Mouse (Mus musculus) small intestine, adult 2 months (tissue): ENCODE data around the gene Trim25. TPM values are rescaled to one million over a fixed set of nuclear protein-coding genes. Genes with fewer than 3 reads are reported as not detected.

Experiments used
- H3K27ac ChIP-seq: fragments of 200-500 bp; 2 replicates; pipeline ENCODE4 v1.5.1; 2012; ENCODE audit warnings: low read depth, low read length, control low read depth, inconsistent platforms; ENCODE audit not compliant: insufficient read depth
- H3K27me3 ChIP-seq: fragments of 200-500 bp; 2 replicates; pipeline ENCODE4 v1.6.1; 2012; ENCODE audit warnings: mild to moderate bottlenecking, moderate library complexity, low read length, inconsistent platforms; ENCODE audit not compliant: control insufficient read depth, insufficient read depth
- H3K36me3 ChIP-seq: fragments of 200-500 bp; 2 replicates; pipeline ENCODE4 v1.6.1; 2012; ENCODE audit warnings: mild to moderate bottlenecking, low read length, control low read depth, inconsistent platforms; ENCODE audit not compliant: control insufficient read depth, insufficient read depth
- H3K4me1 ChIP-seq: fragments of 200-500 bp; 2 replicates; pipeline ENCODE4 v1.6.1; 2012; ENCODE audit warnings: low read length, inconsistent platforms, mixed read lengths; ENCODE audit not compliant: control insufficient read depth, insufficient read depth, insufficient read length
- H3K4me3 ChIP-seq: fragments of 200-500 bp; 2 replicates; pipeline ENCODE4 v1.5.1; 2012; ENCODE audit warnings: low read depth, mild to moderate bottlenecking, control low read depth, inconsistent platforms, low read length, moderate library complexity
- CTCF ChIP-seq: fragments of 200-500 bp; IDR thresholded peaks from 2 replicates; pipeline ENCODE4 v1.5.1; 2012; ENCODE audit warnings: low read depth, mild to moderate bottlenecking, control low read depth, inconsistent platforms, low read length, moderate library complexity, mixed read lengths; ENCODE audit not compliant: insufficient replicate concordance, insufficient read length; ENCODE audit errors: extremely low read depth
- POLR2A ChIP-seq: fragments of 200-500 bp; IDR thresholded peaks from 2 replicates; pipeline ENCODE4 v1.6.1; 2012; ENCODE audit warnings: low read depth, mild to moderate bottlenecking, control low read depth, inconsistent platforms, low read length, moderate library complexity
- WGBS: fragments of 180-500 bp; shearing (Covaris S2); methylation state at CpG from one replicate; pipeline ENCODE4 v1.1.7; 2018; 5-methylcytosine and 5-hydroxymethylcytosine counted together
- polyA plus RNA-seq: library from polyadenylated mRNA; depleted of rRNA; stranded (reverse); fragments of >200 nt; gene quantifications from 2 replicates; pipeline ENCODE4 v1.2.3, GENCODE M21; 2012

Gene Trim25
- polyA plus RNA-seq, 1 experiment, result 129 TPM

- WGBS, result under 1% methylated on average over 4 of the region's 4 CpGs
- TF ChIP-seq POLR2A (no peak), CTCF (no peak)
- Histone ChIP-seq H3K27ac (peak overlapping the region; percentile 30; the same call in 1 of the 2 replicates), H3K4me1 (peaks cover 5% of the 10 kb centered on the region; the same call in 1 of the 2 replicates), H3K4me3 (peak overlapping the region; percentile 63), H3K27me3 (no peaks in the 10 kb centered on the region), H3K36me3 (peaks cover 9% of the 10 kb centered on the region)
These were observed 44.4 kb upstream of the Trim25 start for GRCm38 (mm10) chr11:88954803-88955202.

GRCm38 (mm10) chr11:88955217-88955969 is 43.8 kb upstream of the Trim25 start, which contains the start of gene Scpep1:
TSS of gene Scpep1 (minus strand) at chr11:88955465.
- Histone ChIP-seq H3K4me1 (peaks cover 3% of the 10 kb centered on the region; the same call in 1 of the 2 replicates), H3K27ac (peak within 1 kb of the TSS; percentile 30; the same call in 1 of the 2 replicates), H3K4me3 (peak within 1 kb of the TSS; percentile 63), H3K36me3 (peaks cover 9% of the 10 kb centered on the region), H3K27me3 (no peaks in the 10 kb centered on the region)
- peak; percentile 85 for TF ChIP-seq CTCF
- peak; percentile 64; the same call in 1 of the 2 replicates for TF ChIP-seq POLR2A
- 3% methylated on average over 34 of the region's 34 CpGs for WGBS

GRCm38 (mm10) chr11:88958851-88959250 is 40.3 kb upstream of the Trim25 start:
- no peak overlapping the region for H3K4me3 ChIP-seq
- no peaks in the 10 kb centered on the region for H3K36me3 ChIP-seq
- TF ChIP-seq POLR2A, result no peak
- TF ChIP-seq CTCF, result no peak
- no peaks in the 10 kb centered on the region for H3K27me3 ChIP-seq
- H3K4me1 ChIP-seq, result no peaks in the 10 kb centered on the region
- H3K27ac ChIP-seq, result no peak overlapping the region
- WGBS, result 85% methylated on average over 3 of the region's 3 CpGs

GRCm38 (mm10) chr11:88966881-88967361 is 32.3 kb upstream of the Trim25 start, which contains the start of gene Elobl:
TSS of gene Elobl (minus strand) at chr11:88966931.
- TF ChIP-seq POLR2A, result no peak
- no peak for TF ChIP-seq CTCF
- H3K36me3 ChIP-seq, result no peaks in the 10 kb centered on the region
- WGBS, result 86% methylated on average over 2 of the region's 3 CpGs
- no peak within 1 kb of the TSS for H3K4me3 ChIP-seq
- no peak within 1 kb of the TSS for H3K27ac ChIP-seq
- no peaks in the 10 kb centered on the region for H3K4me1 ChIP-seq
- no peaks in the 10 kb centered on the region; the same call in 1 of the 2 replicates for H3K27me3 ChIP-seq

GRCm38 (mm10) chr11:88970202-88970732 is 28.9 kb upstream of the Trim25 start, which contains the start of gene Coil:
TSS of gene Coil (plus strand) at chr11:88970252.
- H3K4me1 ChIP-seq, result no peaks in the 10 kb centered on the region; the same call in 1 of the 2 replicates
- no peaks in the 10 kb centered on the region; the same call in 1 of the 2 replicates for H3K27me3 ChIP-seq
- no peak for TF ChIP-seq CTCF
- peak; percentile 26; the same call in 1 of the 2 replicates for TF ChIP-seq POLR2A
- no peak within 1 kb of the TSS for H3K4me3 ChIP-seq
- WGBS, result 32% methylated on average over 2 of the region's 2 CpGs
- H3K27ac ChIP-seq, result no peak within 1 kb of the TSS
- H3K36me3 ChIP-seq, result no peaks in the 10 kb centered on the region

GRCm38 (mm10) chr11:88973776-88974701 is 25.1 kb upstream of the Trim25 start:
- Histone ChIP-seq H3K4me1 (no peaks in the 10 kb centered on the region; the same call in 1 of the 2 replicates), H3K27ac (0 out of 2 replicates have a peak overlapping the region, but pooled peaks have one; percentile 32), H3K4me3 (peak overlapping the region; percentile 99), H3K27me3 (no peaks in the 10 kb centered on the region; the same call in 1 of the 2 replicates), H3K36me3 (no peaks in the 10 kb centered on the region)
- WGBS, result under 1% methylated on average over 61 of the region's 62 CpGs
- TF ChIP-seq POLR2A (no peak; the same call in 1 of the 2 replicates), CTCF (peak; percentile 86)
